Mouse (Mus musculus) layer of hippocampus, postnatal 14 days (tissue): Measurements from ENCODE around the gene Lgi1. TPM values are rescaled to one million over a fixed set of nuclear protein-coding genes. Genes with fewer than 3 reads are reported as not detected.

Experiments used
- DNase-seq, 2 experiments: peaks; one replicate each; pipeline ENCODE4 v3.0.0; 2021 to 2022; ENCODE audit warnings: low spot score in 2 of 2, mixed read lengths in 1 of 2
- long read RNA-seq, 2 experiments: library from polyadenylated mRNA; stranded (forward); transcript quantifications; one replicate each; pipeline ENCODE4 v2.0.0; 2021
- total RNA-seq, 2 experiments: library from RNA; stranded (reverse); gene quantifications; 2 replicates each; pipeline ENCODE4 v1.2.3; 2021

Lgi1 gene
- total RNA-seq, result 100 to 1,000 TPM; 155 to 168 TPM
- long read RNA-seq, experiment 1, full-length matches to known transcripts, result 113 of 143 reads
- long read RNA-seq, experiment 1, partial matches to known transcripts, result 8 of 143 reads
- long read RNA-seq, experiment 1, other reads (novel, unspliced or antisense), result 22 of 143 reads
- long read RNA-seq, experiment 2, full-length matches to known transcripts, result 102 of 145 reads
- long read RNA-seq, experiment 2, partial matches to known transcripts, result 15 of 145 reads
- long read RNA-seq, experiment 2, other reads (novel, unspliced or antisense), result 28 of 145 reads

- DNase-seq, result no peak
Measured at GRCm38 (mm10) chr19:38264505-38265500, at the start of gene Lgi1. Gene Lgi1, plus strand, starts transcription at chr19:38264536.

DNA sequence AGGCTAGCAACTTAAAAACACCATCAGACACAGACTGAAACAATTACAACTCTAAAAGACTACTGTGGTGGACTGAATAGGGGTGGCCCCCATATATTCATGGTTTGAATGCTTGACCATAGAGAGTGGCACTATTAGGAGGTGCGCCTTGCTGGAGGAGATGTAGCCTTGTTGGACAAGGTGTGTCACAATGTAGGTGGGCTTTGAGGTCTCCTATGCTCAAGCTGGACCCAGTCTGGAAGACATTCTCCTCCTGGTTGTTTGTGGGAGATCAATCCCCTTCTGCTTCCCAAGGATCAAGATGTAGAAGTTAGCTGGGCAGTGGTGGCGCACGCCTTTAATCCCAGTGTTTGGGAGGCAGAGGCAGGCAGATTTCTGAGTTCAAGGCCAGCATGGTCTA lies 46.6 kb upstream of the Lgi1 start:
- no peak for DNase-seq

GRCm38 (mm10) chr19:38223356-38223904 lies 40.9 kb upstream of the Lgi1 start:
- DNase-seq, result no peak

DNA sequence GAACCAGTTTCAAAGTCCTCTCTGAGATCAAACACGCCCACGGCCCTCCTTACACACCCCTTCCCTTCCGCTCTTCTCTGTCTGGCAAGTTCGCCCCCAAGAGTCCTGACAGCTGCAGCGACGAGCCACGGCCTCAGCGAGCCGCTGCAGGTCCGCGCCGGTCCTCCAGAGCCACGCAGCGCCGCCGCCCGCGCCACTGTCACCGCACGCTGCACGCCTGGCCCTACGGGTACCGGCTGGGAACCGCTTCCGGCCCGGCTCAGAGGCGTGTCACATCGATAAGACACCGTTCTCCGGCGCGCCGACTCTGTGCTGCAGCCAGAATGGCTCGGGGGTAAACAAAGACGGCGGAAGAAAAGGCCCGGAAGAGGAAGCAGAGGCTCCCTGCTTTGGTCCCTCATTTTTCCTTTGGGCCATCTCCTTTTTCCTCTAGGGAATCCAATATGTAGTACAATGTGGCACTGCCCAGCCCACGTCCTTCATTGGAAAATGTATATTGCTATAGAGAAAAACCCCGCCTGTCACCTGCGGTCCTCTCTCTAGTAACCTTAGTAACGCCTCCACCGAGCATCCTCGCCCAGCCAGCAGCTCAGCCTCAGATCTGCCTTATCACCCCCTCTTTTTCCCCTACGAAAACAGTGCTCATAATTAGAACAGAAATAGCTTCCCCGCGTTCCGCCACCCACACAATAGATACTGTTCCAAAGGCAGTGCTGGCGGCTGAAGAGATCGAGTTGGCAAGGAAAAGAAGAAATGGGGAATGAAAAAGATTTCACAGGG lies 40.2 kb upstream of the Lgi1 start, which contains the start of gene Fra10ac1:
Gene Fra10ac1, minus strand, starts transcription at position 252 of the 780 bp plus-strand sequence.
- DNase-seq, result peak; percentile 96 to 97

GRCm38 (mm10) chr19:38224685-38225060 lies 39.7 kb upstream of the Lgi1 start:
- DNase-seq, result peak in 1 of 2 experiments; percentile 78

DNA sequence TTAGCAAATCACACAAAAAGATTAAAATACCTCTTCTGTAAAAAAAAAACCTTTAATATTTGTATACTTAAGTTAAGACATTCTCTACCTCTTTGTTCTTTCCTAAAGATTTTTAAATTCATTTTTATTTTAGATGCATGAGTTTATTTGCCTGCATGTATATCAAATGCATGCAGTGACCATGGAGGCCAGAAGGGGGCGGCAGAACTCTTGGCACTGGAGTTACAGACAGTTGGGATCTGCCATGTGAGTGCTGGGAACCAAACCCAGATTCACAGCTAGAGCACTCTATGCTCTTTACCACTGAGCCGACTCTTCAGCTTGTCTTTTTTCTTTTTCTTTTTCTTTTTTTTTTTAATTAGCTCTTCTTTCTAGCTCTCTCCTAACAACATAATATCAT lies 35.6 kb upstream of the Lgi1 start:
- DNase-seq, result no peak

DNA sequence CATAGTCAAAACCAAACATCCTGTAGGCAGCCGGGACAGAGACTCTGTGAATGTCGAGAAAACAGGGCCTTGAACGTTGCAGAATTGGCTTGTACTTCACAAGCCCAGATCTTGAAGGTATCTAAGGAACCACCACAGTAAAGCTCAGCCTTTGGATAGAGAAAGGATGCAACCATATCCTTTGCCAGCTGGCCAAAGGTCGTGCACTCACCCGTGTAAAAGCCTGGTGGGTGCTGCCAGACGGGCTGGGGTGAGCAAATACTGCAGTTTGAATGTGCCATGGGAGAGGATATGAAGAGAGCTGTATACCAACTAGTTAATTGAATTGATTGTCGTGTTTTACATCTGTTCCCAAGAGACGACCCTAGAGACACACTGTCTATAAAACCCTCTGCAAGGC lies 32.2 kb upstream of the Lgi1 start:
- DNase-seq, result no peak

DNA sequence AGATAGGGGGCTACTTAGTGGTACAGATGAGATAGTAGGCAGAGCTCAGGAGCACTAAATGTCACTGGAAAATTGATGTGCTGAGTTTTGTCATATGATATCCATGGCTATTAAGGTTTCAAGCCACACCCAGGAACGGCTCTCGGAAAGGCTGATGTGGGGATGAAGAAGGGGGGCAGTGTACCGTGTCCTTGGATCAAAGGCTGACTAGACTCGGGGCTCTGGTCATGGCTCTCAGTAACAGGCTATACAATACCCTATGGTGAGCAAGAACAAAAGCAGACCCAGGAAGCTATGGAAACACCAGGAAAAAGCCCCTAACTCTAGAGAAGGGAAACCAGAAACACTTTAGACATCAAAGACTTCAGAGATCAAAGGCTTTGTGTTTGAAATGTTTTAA lies 31.8 kb upstream of the Lgi1 start:
- DNase-seq, result no peak

DNA sequence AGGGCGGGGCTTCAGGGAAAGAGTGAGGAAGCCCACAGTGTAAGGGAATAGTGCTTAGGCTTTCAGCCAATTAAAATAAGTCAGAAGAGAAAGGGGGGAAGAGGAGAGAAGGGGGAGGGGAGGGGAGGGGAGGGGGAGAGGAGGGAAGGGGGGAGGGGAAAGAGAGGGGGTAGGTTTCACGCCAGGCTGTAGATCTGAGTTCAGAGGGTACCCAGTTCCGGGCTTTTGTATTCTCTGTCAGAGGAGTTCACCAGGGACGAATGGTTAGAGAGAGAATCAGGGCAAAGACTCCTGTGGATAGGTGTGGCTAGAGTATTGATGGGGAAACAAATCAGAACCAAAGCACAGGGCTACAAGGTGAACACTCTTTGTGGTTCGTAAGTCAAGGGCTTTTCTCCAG lies 27.8 kb upstream of the Lgi1 start:
- DNase-seq, result no peak

GRCm38 (mm10) chr19:38237834-38238212 lies 26.5 kb upstream of the Lgi1 start:
- no peak for DNase-seq

DNA sequence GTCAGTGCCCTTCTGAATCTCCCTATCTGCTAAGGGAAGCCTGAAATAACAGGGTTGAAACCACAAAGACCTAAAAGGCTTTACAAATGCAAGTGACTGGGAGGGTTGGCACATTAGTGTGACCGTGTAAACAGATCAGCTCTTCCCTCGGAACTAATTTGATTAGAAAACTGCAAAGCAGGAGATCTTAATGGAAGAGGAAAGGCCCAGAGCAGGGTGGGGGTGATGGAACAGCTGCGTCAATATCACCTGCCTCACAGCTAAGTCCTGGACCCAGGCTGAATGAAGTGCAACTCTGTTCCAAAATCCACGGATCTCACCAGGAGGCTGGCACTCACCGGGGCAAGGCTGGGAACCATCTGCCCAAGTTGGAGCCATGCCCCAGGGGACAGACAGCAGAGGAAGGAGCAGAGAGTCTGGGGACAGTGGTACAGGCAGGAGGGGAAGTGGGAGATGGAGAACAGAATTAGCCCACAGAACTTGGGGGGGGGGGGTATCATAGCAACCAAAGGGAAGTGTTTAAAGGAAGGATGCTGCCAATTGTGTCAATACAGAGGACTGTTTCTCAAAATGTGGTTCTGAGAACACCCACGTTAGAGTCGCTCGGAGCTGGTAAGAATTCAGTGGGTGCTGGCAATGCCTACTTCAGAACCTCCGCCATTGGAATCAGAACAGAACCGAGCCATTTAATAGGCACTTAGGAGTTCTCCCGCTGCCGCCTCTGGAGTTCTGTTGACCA lies 26.0 kb upstream of the Lgi1 start:
- peak; percentile 78 to 84 for DNase-seq

DNA sequence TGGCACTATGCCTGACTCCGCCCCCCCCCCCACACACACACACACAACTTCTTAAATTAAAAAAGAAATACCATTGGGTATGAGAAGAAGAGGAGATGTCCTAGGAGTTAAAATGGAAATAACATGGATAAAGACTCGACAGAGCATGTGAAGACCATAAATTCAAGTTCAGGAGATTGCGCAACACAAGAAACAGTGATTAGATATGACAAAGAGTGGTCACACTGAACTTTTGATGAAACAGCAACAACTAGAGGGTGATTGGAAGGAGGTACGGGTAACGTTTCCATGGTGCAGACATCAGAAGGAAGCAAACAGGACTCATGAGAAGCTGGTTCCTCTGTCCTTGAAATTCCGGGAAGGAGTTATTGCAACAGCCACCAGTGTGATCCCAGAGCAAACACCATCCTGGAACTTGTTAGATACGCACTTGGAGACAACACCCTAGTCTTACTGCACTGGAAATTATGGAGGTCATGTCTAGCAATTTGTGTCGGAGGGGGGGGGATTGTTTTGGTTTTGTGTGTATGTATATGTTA lies 22.0 kb upstream of the Lgi1 start:
- DNase-seq, result no peak

DNA sequence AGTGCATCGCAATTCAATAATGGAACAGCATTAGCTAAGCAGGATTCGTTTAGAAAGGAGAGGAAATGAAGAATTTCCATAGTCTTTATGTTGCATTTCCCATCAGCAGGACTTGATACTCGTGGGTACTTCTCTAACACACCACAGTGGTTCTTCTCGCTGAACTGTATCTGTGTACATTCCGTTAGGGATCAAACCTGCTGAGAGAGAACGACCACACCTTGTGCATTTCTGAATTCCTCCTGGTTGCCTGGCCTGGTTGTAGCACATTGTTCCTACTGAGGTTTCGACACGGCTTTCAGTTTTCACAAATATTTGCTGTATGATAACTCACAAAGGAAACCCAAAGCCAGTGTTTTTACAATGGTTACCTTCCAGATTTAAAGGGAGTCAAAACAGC lies 19.6 kb upstream of the Lgi1 start:
- DNase-seq, result no peak

- DNase-seq, result no peak
Measured at GRCm38 (mm10) chr19:38245361-38246176, 18.8 kb upstream of the Lgi1 start.

DNA sequence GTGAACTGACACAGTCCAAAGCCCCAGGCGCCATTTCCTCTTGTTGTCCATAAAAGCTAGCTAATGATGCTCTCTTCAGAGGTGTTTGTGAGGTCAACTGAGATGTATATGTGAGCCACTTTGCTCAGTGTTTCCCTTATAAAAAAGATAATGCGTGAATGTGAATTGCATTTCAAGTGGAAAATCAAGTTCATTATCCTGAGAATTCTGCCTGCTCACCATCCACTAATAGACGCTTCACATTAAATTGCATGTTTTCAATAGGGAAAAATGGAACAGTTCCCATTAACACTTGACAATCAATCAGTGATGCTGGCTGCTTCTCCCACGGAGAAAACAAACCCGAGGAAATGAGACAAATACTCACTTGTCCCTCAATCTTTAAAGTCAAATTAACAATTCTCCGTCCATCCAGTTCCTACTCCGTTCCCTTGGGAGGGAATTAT lies 18.1 kb upstream of the Lgi1 start:
- no peak for DNase-seq

GRCm38 (mm10) chr19:38249627-38250026 lies 14.7 kb upstream of the Lgi1 start:
- peak in 1 of 2 experiments; percentile 75 for DNase-seq

- no peak for DNase-seq
Measured at GRCm38 (mm10) chr19:38253796-38254195, 10.5 kb upstream of the Lgi1 start.

DNA sequence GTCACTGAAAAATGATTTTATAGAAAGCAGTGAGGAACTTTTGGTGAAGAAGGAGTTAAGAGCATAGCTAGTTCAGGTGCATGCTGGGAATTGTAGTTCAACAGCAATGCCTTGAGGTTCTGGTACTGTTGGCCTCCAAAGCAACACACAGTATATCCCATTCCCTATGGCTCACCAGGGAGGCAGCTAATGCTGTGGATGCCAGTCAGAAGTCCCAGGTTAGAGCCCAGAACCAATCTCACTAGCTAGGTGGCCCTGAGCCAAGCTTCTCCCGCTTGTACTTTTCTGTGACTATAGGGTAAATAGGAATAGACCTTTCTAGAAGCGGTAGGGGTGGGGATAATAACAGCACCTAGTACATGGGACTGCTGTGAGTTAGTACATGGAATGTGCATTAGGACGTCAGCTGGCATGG lies 5.7 kb upstream of the Lgi1 start:
- DNase-seq, result peak in 1 of 2 experiments; percentile 63

DNA sequence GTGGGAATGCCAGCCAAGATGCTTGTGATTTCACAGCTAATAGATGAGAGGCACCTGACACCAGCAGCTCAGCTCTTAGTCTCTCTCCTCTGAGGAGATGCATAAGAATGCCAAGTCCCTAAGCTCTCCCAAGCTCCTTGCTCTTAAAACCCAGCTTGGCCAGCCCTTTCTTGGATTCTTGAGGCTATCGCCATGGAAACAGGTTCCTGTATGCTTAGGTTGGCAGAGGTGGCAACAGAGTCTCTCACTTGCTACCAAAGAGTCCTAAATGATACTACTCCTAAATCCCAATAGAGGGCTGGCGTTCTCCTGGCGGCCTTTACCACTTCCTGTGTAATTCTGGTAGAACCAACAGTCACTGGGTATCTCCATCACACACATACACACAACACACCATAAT lies 4.9 kb upstream of the Lgi1 start:
- no peak for DNase-seq
